Mouse (Mus musculus) CH12.LX (cell line): ENCODE data around the gene Tnrc6b.
"Not testable (repeated sequence)": the region's sequence is repeated elsewhere in the genome, so short reads cannot be mapped to it uniquely, and the experiment has no call there.

Experiments
- BHLHE40 ChIP-seq: IDR thresholded peaks from 2 replicates; pipeline ENCODE4 v1.6.1; 2011; ENCODE audit warnings: mild to moderate bottlenecking, low read depth, low read length, improper control_type of control experiment
- CTCF ChIP-seq, 2 experiments: IDR thresholded peaks in 1 of 2; conservative IDR thresholded peaks in 1 of 2; 2 replicates each; pipeline ENCODE4 v1.5.1; 2011 to 2012; ENCODE audit warnings: low read depth in 2 of 2, low read length in 2 of 2, improper control_type of control experiment in 1 of 2, inconsistent platforms in 1 of 2, mild to moderate bottlenecking in 1 of 2, moderate library complexity in 1 of 2
- EP300 ChIP-seq: IDR thresholded peaks from 2 replicates; pipeline ENCODE4 v1.6.1; 2011; ENCODE audit warnings: low read length, improper control_type of control experiment
- HCFC1 ChIP-seq: IDR thresholded peaks from 2 replicates; pipeline ENCODE4 v1.6.1; 2012; ENCODE audit warnings: low read depth, mild to moderate bottlenecking, inconsistent platforms, low read length, improper control_type of control experiment
- JUND ChIP-seq: conservative IDR thresholded peaks from 2 replicates; pipeline ENCODE4 v1.6.1; 2011; ENCODE audit warnings: low read depth, low read length, improper control_type of control experiment
- POLR2A ChIP-seq: IDR thresholded peaks from 2 replicates; pipeline ENCODE4 v1.6.1; 2011; ENCODE audit warnings: low read depth, mild to moderate bottlenecking, improper control_type of control experiment, low read length
- UBTF ChIP-seq: IDR thresholded peaks from 2 replicates; pipeline ENCODE4 v1.6.1; 2012; ENCODE audit warnings: low read depth, mild to moderate bottlenecking, inconsistent platforms, low read length, improper control_type of control experiment, moderate library complexity
- USF1 ChIP-seq: IDR thresholded peaks from 2 replicates; pipeline ENCODE4 v1.6.1; 2014; ENCODE audit warnings: low read depth, mild to moderate bottlenecking, inconsistent platforms, low read length, improper control_type of control experiment
- ZMIZ1 ChIP-seq: IDR thresholded peaks from 2 replicates; pipeline ENCODE4 v1.6.1; 2012; ENCODE audit warnings: low read depth, mild to moderate bottlenecking, inconsistent platforms, low read length, improper control_type of control experiment

- TF ChIP-seq EP300; CTCF (conservative IDR thresholded peaks at IDR 0.05 in 1 of 2, IDR thresholded peaks at IDR 0.05 in 1 of 2; ENCODE audit: low read depth in 2 of 2, low read length in 2 of 2); ZMIZ1; JUND; POLR2A; UBTF; HCFC1; USF1; BHLHE40: not testable (repeated sequence)
Measured at GRCm38 (mm10) chr15:80868603-80869002, 157.5 kb downstream of the Tnrc6b start.
